Mouse (Mus musculus) small intestine, adult 2 months (tissue): ENCODE measurements around the gene Krtcap2.
A peak's percentile ranks its signal among the peaks of the same experiment; 100 is the strongest.

Experiments used
- CTCF ChIP-seq: fragments of 200-500 bp; IDR thresholded peaks from 2 replicates; pipeline ENCODE4 v1.5.1; 2012; ENCODE audit warnings: low read depth, mild to moderate bottlenecking, control low read depth, inconsistent platforms, low read length, moderate library complexity, mixed read lengths; ENCODE audit not compliant: insufficient replicate concordance, insufficient read length; ENCODE audit errors: extremely low read depth
- POLR2A ChIP-seq: fragments of 200-500 bp; IDR thresholded peaks from 2 replicates; pipeline ENCODE4 v1.6.1; 2012; ENCODE audit warnings: low read depth, mild to moderate bottlenecking, control low read depth, inconsistent platforms, low read length, moderate library complexity

DNA sequence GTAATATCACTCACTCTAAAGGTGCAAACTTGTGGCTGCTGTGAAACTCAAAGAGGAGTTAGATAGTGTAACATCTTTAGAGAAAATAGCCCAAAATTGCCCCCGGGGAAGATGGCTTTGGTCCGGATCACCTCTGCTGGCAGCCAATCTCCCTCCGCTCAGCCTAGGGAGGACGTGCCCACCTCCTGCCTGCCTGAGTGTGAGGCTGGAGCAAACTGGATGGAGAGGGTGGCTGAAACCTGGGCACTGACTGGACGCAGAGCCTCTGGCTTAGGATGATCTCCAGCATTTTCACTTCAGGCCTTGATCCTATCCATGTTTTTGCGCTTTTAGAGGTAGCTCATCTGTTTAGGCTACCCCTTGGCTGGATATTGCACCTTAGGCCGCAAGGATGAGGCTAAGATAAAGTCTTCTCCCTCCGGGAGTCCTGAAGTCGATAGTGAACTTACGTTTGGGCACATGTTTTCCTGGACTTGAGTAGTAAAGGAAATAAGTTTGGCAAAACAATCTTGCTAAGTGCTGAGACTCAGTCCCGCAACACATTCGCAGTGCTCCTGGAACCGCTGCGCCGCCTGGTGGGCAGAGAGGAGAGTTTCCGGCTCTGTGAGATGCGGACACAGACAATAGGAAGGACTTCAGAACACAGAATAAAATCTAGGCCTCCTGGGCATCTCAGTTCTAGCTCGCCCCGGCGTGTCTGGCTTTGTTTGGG is 36.0 kb downstream of the Krtcap2 start:
- TF ChIP-seq CTCF (peak; percentile 96), POLR2A (no peak)
